Comparison of ENCODE assay signal across 8 mouse cellular contexts in the genomic region with DNA sequence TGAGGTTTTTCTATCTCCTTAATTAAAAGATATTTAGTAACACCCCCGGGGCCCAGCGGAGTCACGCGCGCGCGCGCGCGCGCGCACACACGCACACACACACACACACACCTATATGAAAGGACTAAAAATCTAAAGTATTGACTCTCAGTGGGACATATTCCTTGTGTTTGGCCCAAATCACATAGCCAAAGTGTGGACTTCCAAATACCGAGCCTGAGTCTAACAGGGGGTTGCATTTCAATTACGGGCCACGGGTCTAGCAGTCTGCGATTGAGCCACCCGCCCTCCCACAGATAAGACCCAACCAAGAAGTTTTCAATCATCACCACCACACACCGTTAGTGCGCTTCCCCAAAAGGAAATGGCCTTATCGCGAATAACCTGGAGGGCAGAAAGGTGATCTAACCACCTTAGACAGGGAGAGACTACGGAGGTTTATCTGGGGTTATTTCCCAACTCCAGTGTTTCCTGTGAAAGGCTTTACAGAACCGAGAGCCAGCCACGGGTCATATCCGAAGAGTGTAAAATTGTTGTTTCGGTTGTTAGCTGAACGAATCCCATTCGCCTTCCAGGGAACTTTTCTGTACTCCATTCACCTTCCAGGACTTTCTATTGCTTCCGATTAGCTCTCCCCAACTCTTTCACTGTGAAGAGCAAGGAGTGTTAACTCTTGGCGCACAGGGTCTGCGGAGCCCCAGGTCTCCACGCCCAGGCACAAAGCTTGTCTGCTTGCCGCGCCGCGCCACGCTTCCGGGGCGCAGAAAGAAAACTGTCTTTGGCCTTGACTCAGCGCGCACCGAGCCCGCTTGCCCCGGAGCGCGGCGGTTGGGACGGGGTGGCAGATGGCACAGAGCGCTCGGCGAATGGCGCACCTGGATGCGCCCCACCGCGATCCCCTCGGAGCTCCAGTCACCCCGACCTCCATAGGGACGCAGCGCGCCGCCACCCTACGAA. TPM values are rescaled to one million over a fixed set of nuclear protein-coding genes. Genes with fewer than 3 reads are reported as not detected.
DNase-seq lines count a peak whose midpoint lies in the region; ATAC-seq and TF ChIP-seq lines count a peak whose summit lies in the region.

No protein-coding gene starts in this region.

- peak overlapping the region; percentile 94 for H3K4me2 ChIP-seq in midbrain, postnatal 0 days (ENCODE audit: low read depth, low read length, poor library complexity, severe bottlenecking)

- peak overlapping the region; percentile 93 for H3K9ac ChIP-seq in ES-E14 (ENCODE audit: insufficient read depth, low read depth, low read length, poor library complexity, severe bottlenecking)
- H3K9ac ChIP-seq in midbrain, postnatal 0 days (replicated peaks; ENCODE audit: low read length, poor library complexity, severe bottlenecking) = no peak overlapping the region; the same call in 1 of the 2 replicates

- no peak for TF ChIP-seq CTCF in midbrain, postnatal 0 days (IDR thresholded peaks at IDR 0.05)

- intact Hi-C loops in heart, postnatal 14 days (cut with DNase I) = no loop called here

- H3K4me3 ChIP-seq in ES-E14 (ENCODE audit: insufficient read depth in 1 of 2, low read depth in 1 of 2, low read length in 2 of 2, poor library complexity in 1 of 2, severe bottlenecking in 1 of 2) = peak overlapping the region; percentile 90 to 95
- H3K4me3 ChIP-seq in embryonic facial prominence, embryonic 10.5 days = peak overlapping the region; percentile 74
- H3K4me3 ChIP-seq in midbrain, postnatal 0 days (ENCODE audit: low read depth, low read length) = peak overlapping the region; percentile 52

- peak; percentile 11 for ATAC-seq in midbrain, postnatal 0 days (ENCODE audit: low FRiP score)

- DNase-seq in CD4-positive, CD25-positive, alpha-beta regulatory T cell, adult 2 months (ENCODE audit: low read depth, low spot score) = peak; percentile 78
- DNase-seq in ES-E14 (ENCODE audit: low read depth, low spot score) = peak; percentile 31
- peak; percentile 54 for DNase-seq in embryonic facial prominence, embryonic 10.5 days (ENCODE audit: low spot score)
- peak; percentile 61 for DNase-seq in heart, postnatal 14 days
- DNase-seq in liver = peak; percentile 38
- DNase-seq in midbrain, postnatal 0 days (ENCODE audit: low spot score) = no peak
- peak; percentile 82 for DNase-seq in thymus, postnatal 25 days
- DNase-seq in cerebellum, adult 18-20 months = no peak

- in situ Hi-C loops in ES-E14 (cut with MboI; ENCODE audit: low sequenced_read_pairs in 2 of 2, unreplicated experiment in 2 of 2) = no loop called here

- H3K27ac ChIP-seq in ES-E14 (ENCODE audit: insufficient read depth, low read depth, low read length, poor library complexity, severe bottlenecking) = peak overlapping the region; percentile 54; the same call in 1 of the 2 replicates
- peak overlapping the region; percentile 81 for H3K27ac ChIP-seq in embryonic facial prominence, embryonic 10.5 days (replicated peaks)
- no peak overlapping the region for H3K27ac ChIP-seq in midbrain, postnatal 0 days (ENCODE audit: low read depth, low read length)

- no peaks in the 10 kb centered on the region for H3K9me3 ChIP-seq in ES-E14 (ENCODE audit: control insufficient read depth, insufficient read depth, low read depth, low read length)
- no peaks in the 10 kb centered on the region for H3K9me3 ChIP-seq in embryonic facial prominence, embryonic 10.5 days
- no peaks in the 10 kb centered on the region for H3K9me3 ChIP-seq in midbrain, postnatal 0 days (ENCODE audit: low read length)

- H3K4me1 ChIP-seq in ES-E14 (ENCODE audit: control insufficient read depth in 2 of 2, insufficient read depth in 2 of 2, low read length in 2 of 2, poor library complexity in 1 of 2) = peaks cover 4 to 20% of the 10 kb centered on the region in 2 experiments; a peak in 3 of 4 replicates
- H3K4me1 ChIP-seq in embryonic facial prominence, embryonic 10.5 days = peaks cover 21% of the 10 kb centered on the region
- H3K4me1 ChIP-seq in midbrain, postnatal 0 days (ENCODE audit: insufficient read depth, low read length) = no peaks in the 10 kb centered on the region

- H3K27me3 ChIP-seq in embryonic facial prominence, embryonic 10.5 days (replicated peaks; ENCODE audit: low read depth, poor library complexity, severe bottlenecking) = peaks cover 41% of the 10 kb centered on the region
- H3K27me3 ChIP-seq in midbrain, postnatal 0 days (ENCODE audit: insufficient read depth, low read length) = peaks cover 27% of the 10 kb centered on the region

- 7% methylated on average over 63 of the region's 63 CpGs for WGBS in embryonic facial prominence, embryonic 10.5 days
- 10% methylated on average over 62 of the region's 63 CpGs for WGBS in midbrain, postnatal 0 days

- H3K36me3 ChIP-seq in ES-E14 (ENCODE audit: control insufficient read depth, insufficient read depth, low read length, poor library complexity, severe bottlenecking) = no peaks in the 10 kb centered on the region
- H3K36me3 ChIP-seq in embryonic facial prominence, embryonic 10.5 days (replicated peaks) = no peaks in the 10 kb centered on the region
- no peaks in the 10 kb centered on the region for H3K36me3 ChIP-seq in midbrain, postnatal 0 days (ENCODE audit: insufficient read depth, low read length)

TF ChIP-seq in ES-E14, 5 proteins besides CTCF, POLR2A, EP300 and RAD21:
- TF ChIP-seq HCFC1 (IDR thresholded peaks at IDR 0.05; ENCODE audit: borderline replicate concordance, insufficient read depth, low read length) (peak; percentile 42; the same call in 1 of the 2 replicates), CHD2 (IDR thresholded peaks at IDR 0.05; ENCODE audit: low read depth, low read length) (no peak)

RNA-seq across cellular contexts. Expression of a gene that starts 1.0 kb away (rescaled TPM):
- 53.5 and 59.7 TPM in 2 replicates for total RNA-seq in ES-E14 (2012; rRNA removed)
- polyA plus RNA-seq in embryonic facial prominence, embryonic 10.5 days (2016; fragmentation: Nextera tagmentation; extraction: Ambion mirVana) = 122 and 133 TPM in 2 replicates
- 100 to 1,000 TPM; 143 to 187 TPM for total RNA-seq in heart, postnatal 14 days (2021)
- total RNA-seq in midbrain, postnatal 0 days (2014; rRNA removed) = 0.71 and 1.5 TPM in 2 replicates
- polyA plus RNA-seq in midbrain, postnatal 0 days (2015; fragmentation: Nextera tagmentation; extraction: Ambion mirVana) = 4.4 and 4.5 TPM in 2 replicates

Comparison
In these comparisons a context has a peak if more than half of its experiments do, and no peak if none do; other contexts are left out.
1. DNase-seq: peak in CD4-positive, CD25-positive, alpha-beta regulatory T cell, adult 2 months (single experiment), ES-E14 (single experiment), embryonic facial prominence, embryonic 10.5 days (single experiment), heart, postnatal 14 days (2 of 2), liver (single experiment) and thymus, postnatal 25 days (single experiment); none in midbrain, postnatal 0 days (single experiment) and cerebellum, adult 18-20 months (0 of 2).
2. RNA of a gene that starts 1.0 kb away (total RNA-seq): 143 to 187 TPM in heart, postnatal 14 days and 53.5 to 59.7 TPM in ES-E14; 0.71 to 1.5 TPM in midbrain, postnatal 0 days; every median in the first group is over 10 times any median in the second.
3. Peak in every context shown above with its lines, with median percentiles within 50 percentile points of each other: H3K4me3 ChIP-seq.